Mouse (Mus musculus) thymus, adult 2 months (tissue): ENCODE data around the gene Kmt2d. TPM values are rescaled to one million over a fixed set of nuclear protein-coding genes. Genes with fewer than 3 reads are reported as not detected.

Source experiments
- DNase-seq: peaks from one replicate; pipeline ENCODE4 v3.0.0; 2021
- H3K27ac ChIP-seq: fragments of 200-500 bp; 2 replicates; pipeline ENCODE4 v1.5.1; 2012; ENCODE audit warnings: low read length, control low read depth; ENCODE audit not compliant: control insufficient read depth, insufficient read depth
- H3K27me3 ChIP-seq: fragments of 200-500 bp; 2 replicates; pipeline ENCODE4 v1.6.1; 2012; ENCODE audit warnings: mild to moderate bottlenecking, low read length, moderate library complexity, mixed read lengths; ENCODE audit not compliant: control insufficient read depth, insufficient read depth
- H3K36me3 ChIP-seq: fragments of 200-500 bp; 2 replicates; pipeline ENCODE4 v1.6.1; 2012; ENCODE audit warnings: mild to moderate bottlenecking, low read length, moderate library complexity; ENCODE audit not compliant: control insufficient read depth, insufficient read depth
- H3K4me1 ChIP-seq: fragments of 200-500 bp; replicated peaks from 2 replicates; pipeline ENCODE4 v1.6.1; 2012; ENCODE audit warnings: low read length; ENCODE audit not compliant: control insufficient read depth, insufficient read depth
- H3K4me3 ChIP-seq: fragments of 200-500 bp; 2 replicates; pipeline ENCODE4 v1.5.1; 2012; ENCODE audit warnings: mild to moderate bottlenecking, low read length, control low read depth, moderate library complexity; ENCODE audit not compliant: control insufficient read depth, insufficient read depth
- CTCF ChIP-seq: fragments of 200-500 bp; IDR thresholded peaks from 2 replicates; pipeline ENCODE4 v1.5.1; 2012; ENCODE audit warnings: mild to moderate bottlenecking, control low read depth, low read length, moderate library complexity, borderline replicate concordance; ENCODE audit not compliant: control insufficient read depth, poor library complexity, insufficient read depth; ENCODE audit errors: extremely low read depth
- POLR2A ChIP-seq: fragments of 200-500 bp; IDR thresholded peaks from 2 replicates; pipeline ENCODE4 v1.6.1; 2012; ENCODE audit warnings: mild to moderate bottlenecking, low read length, control low read depth, moderate library complexity; ENCODE audit not compliant: control insufficient read depth, poor library complexity, insufficient read depth; ENCODE audit errors: extremely low read depth
- WGBS: fragments of 180-500 bp; shearing (Covaris S2); methylation state at CpG from one replicate; pipeline ENCODE4 v1.1.7; 2018; 5-methylcytosine and 5-hydroxymethylcytosine counted together
- polyA plus RNA-seq: library from polyadenylated mRNA; depleted of rRNA; stranded (reverse); fragments of >200 nt; gene quantifications from 2 replicates; pipeline ENCODE4 v1.2.3, GENCODE M21; 2012

The Kmt2d gene
- polyA plus RNA-seq, 1 experiment = 69.1 TPM

GRCm38 (mm10) chr15:98808651-98809134, 62.3 kb downstream of the Kmt2d start:
- WGBS = 14% methylated on average over 6 of the region's 6 CpGs

GRCm38 (mm10) chr15:98807895-98808650, 62.9 kb downstream of the Kmt2d start:
- peak; percentile 51; the same call in 1 of the 2 replicates for TF ChIP-seq POLR2A
- TF ChIP-seq CTCF = no peak
- peak overlapping the region; percentile 45 for H3K4me3 ChIP-seq
- peaks cover 42% of the 10 kb centered on the region for H3K4me1 ChIP-seq
- DNase-seq = peak; percentile 68
- H3K36me3 ChIP-seq = peaks cover 7% of the 10 kb centered on the region
- peaks cover 35% of the 10 kb centered on the region for H3K27me3 ChIP-seq
- no peak overlapping the region for H3K27ac ChIP-seq
- WGBS = under 1% methylated on average over 34 of the region's 34 CpGs

More at GRCm38 (mm10) chr15:98808651-98809134, 62.3 kb downstream of the Kmt2d start:
- H3K27me3 ChIP-seq = peaks cover 29% of the 10 kb centered on the region
- no peak for DNase-seq
- H3K4me1 ChIP-seq = peaks cover 42% of the 10 kb centered on the region
- H3K27ac ChIP-seq = no peak overlapping the region
- peaks cover 13% of the 10 kb centered on the region for H3K36me3 ChIP-seq
- no peak for TF ChIP-seq POLR2A
- H3K4me3 ChIP-seq = no peak overlapping the region

- DNase-seq = no peak
- Histone ChIP-seq H3K4me3 (no peak overlapping the region; the same call in 1 of the 2 replicates), H3K27me3 (peaks cover 36% of the 10 kb centered on the region), H3K4me1 (peaks cover 42% of the 10 kb centered on the region), H3K36me3 (no peaks in the 10 kb centered on the region), H3K27ac (no peak overlapping the region)
- TF ChIP-seq CTCF = no peak
- TF ChIP-seq POLR2A = no peak
- WGBS = 3% methylated on average over 58 of the region's 58 CpGs
Measured at GRCm38 (mm10) chr15:98806809-98807770, 63.9 kb downstream of the Kmt2d start.

- TF ChIP-seq POLR2A = no peak
- no peak for TF ChIP-seq CTCF
- Histone ChIP-seq H3K4me1 (peaks cover 42% of the 10 kb centered on the region), H3K4me3 (no peak overlapping the region), H3K27me3 (peaks cover 36% of the 10 kb centered on the region), H3K36me3 (no peaks in the 10 kb centered on the region), H3K27ac (no peak overlapping the region)
- DNase-seq = no peak
- 40% methylated on average over 30 of the region's 30 CpGs for whole genome bisulfite sequencing
Measured at GRCm38 (mm10) chr15:98806071-98806808, 64.8 kb downstream of the Kmt2d start.

GRCm38 (mm10) chr15:98805324-98806040, 65.5 kb downstream of the Kmt2d start:
- Histone ChIP-seq H3K36me3 (no peaks in the 10 kb centered on the region), H3K27me3 (peaks cover 36% of the 10 kb centered on the region), H3K4me3 (peak overlapping the region; percentile 13), H3K27ac (no peak overlapping the region), H3K4me1 (peaks cover 42% of the 10 kb centered on the region)
- TF ChIP-seq POLR2A (no peak), CTCF (peak; percentile 27; the same call in 1 of the 2 replicates)
- DNase-seq = peak; percentile 41
- 5% methylated on average over 64 of the region's 64 CpGs for WGBS
